8 mouse cellular contexts compared by ENCODE assay signal in genomic region chr15:79830388-79830787, GRCm38 (mm10). TPM values are rescaled to one million over a fixed set of nuclear protein-coding genes. Genes with fewer than 3 reads are reported as not detected.
DNase-seq lines count a peak whose midpoint lies in the region; ATAC-seq and TF ChIP-seq lines count a peak whose summit lies in the region.

No protein-coding gene starts in this region.

- H3K4me3 ChIP-seq in cerebellum, adult 2 months (replicated peaks; ENCODE audit: insufficient read depth, low read depth, low read length) = no peak overlapping the region
- no peak overlapping the region for H3K4me3 ChIP-seq in limb, embryonic 13.5 days
- no peak overlapping the region for H3K4me3 ChIP-seq in testis, adult 2 months (ENCODE audit: control insufficient read depth, low read depth, low read length)

- peaks cover 52% of the 10 kb centered on the region for H3K36me3 ChIP-seq in limb, embryonic 13.5 days
- no peaks in the 10 kb centered on the region for H3K36me3 ChIP-seq in testis, adult 2 months (ENCODE audit: control insufficient read depth, insufficient read depth, low read length)

- H3K27me3 ChIP-seq in cerebellum, adult 2 months (ENCODE audit: control insufficient read depth, insufficient read depth, low read length) = no peaks in the 10 kb centered on the region
- no peaks in the 10 kb centered on the region for H3K27me3 ChIP-seq in limb, embryonic 13.5 days
- no peaks in the 10 kb centered on the region for H3K27me3 ChIP-seq in testis, adult 2 months (ENCODE audit: control insufficient read depth, insufficient read depth, low read length)

- WGBS in cerebellum, adult 2 months = 7% methylated on average over 4 of the region's 4 CpGs
- 11% methylated on average over 4 of the region's 4 CpGs for WGBS in limb, embryonic 13.5 days

- H3K27ac ChIP-seq in cerebellum, adult 2 months (ENCODE audit: insufficient read depth, low read length) = no peak overlapping the region
- no peak overlapping the region for H3K27ac ChIP-seq in limb, embryonic 13.5 days
- no peak overlapping the region for H3K27ac ChIP-seq in testis, adult 2 months (ENCODE audit: control insufficient read depth, insufficient read depth, low read depth, low read length)

- ATAC-seq in inflammation-experienced regulatory T-cells, adult 6 months = peak; percentile 44
- no peak for ATAC-seq in limb, embryonic 13.5 days (ENCODE audit: low FRiP score, low read depth)

- H3K4me2 ChIP-seq in limb, embryonic 13.5 days (replicated peaks) = no peak overlapping the region

- H3K4me1 ChIP-seq in cerebellum, adult 2 months (ENCODE audit: control insufficient read depth, insufficient read depth, low read length) = peaks cover 50% of the 10 kb centered on the region
- peaks cover 76% of the 10 kb centered on the region for H3K4me1 ChIP-seq in limb, embryonic 13.5 days
- peaks cover 19% of the 10 kb centered on the region for H3K4me1 ChIP-seq in testis, adult 2 months (ENCODE audit: control insufficient read depth, insufficient read depth, low read length)

- peak; percentile 92 for TF ChIP-seq CTCF in cerebellum, adult 2 months (IDR thresholded peaks at IDR 0.05; ENCODE audit: borderline replicate concordance, insufficient read depth, low read depth, low read length)
- peak; percentile 81 for TF ChIP-seq CTCF in testis, adult 2 months (IDR thresholded peaks at IDR 0.05; ENCODE audit: control insufficient read depth, insufficient read depth, insufficient replicate concordance, low read depth, low read length)

- no peaks in the 10 kb centered on the region for H3K9me3 ChIP-seq in limb, embryonic 13.5 days

- TF ChIP-seq POLR2A in cerebellum, adult 2 months (IDR thresholded peaks at IDR 0.05; ENCODE audit: borderline replicate concordance, insufficient read depth, low read length) = 0 out of 2 replicates have a peak, but pooled peaks have one; percentile 7
- no peak for TF ChIP-seq POLR2A in testis, adult 2 months (IDR thresholded peaks at IDR 0.05; ENCODE audit: control insufficient read depth, low read depth, low read length)

- DNase-seq in left cerebral cortex, adult 18-20 months (ENCODE audit: low spot score in 2 of 2) = peak; percentile 83
- DNase-seq in left cerebral cortex, adult 11 months (ENCODE audit: low spot score) = no peak
- peak; percentile 82 to 84 for DNase-seq in cerebellum, adult 2 months
- peak; percentile 66 to 74 for DNase-seq in frontal cortex, postnatal 14 days (ENCODE audit: low spot score in 2 of 2)
- peak; percentile 69 to 76 for DNase-seq in natural killer cell, adult 2 months (ENCODE audit: low spot score in 2 of 2)

- 0 out of 2 replicates have a peak overlapping the region, but pooled peaks have one; percentile 6 for H3K9ac ChIP-seq in limb, embryonic 13.5 days

RNA-seq across cellular contexts. Expression of gene Npcd, which starts 3.6 kb away (rescaled TPM):
- 10 to 100 TPM in 1 of 2 experiments, 1 to 10 TPM in 1; 6.8 to 28.8 TPM for total RNA-seq in left cerebral cortex, adult 18-20 months (2021)
- 1.7 and 4.1 TPM in 2 replicates for polyA plus RNA-seq in cerebellum, adult 2 months (2012; rRNA removed)
- not detected for polyA plus RNA-seq in inflammation-experienced regulatory T-cells, adult 6 months (2017; shearing (Covaris generic))
- polyA plus RNA-seq in limb, embryonic 13.5 days (2015; fragmentation: Nextera tagmentation; extraction: Ambion mirVana) = 0.46 and 0.60 TPM in 2 replicates
- polyA plus RNA-seq in testis, adult 2 months (2012; rRNA removed) = 0.10 TPM in 1 of 2 replicates, not detected in the other

RNA-seq across cellular contexts. Expression of gene Cbx6, which starts 4.1 kb away (rescaled TPM):
- total RNA-seq in left cerebral cortex, adult 18-20 months (2021) = 100 to 1,000 TPM; 323 TPM
- 183 TPM in 2 replicates for polyA plus RNA-seq in cerebellum, adult 2 months (2012; rRNA removed)
- polyA plus RNA-seq in inflammation-experienced regulatory T-cells, adult 6 months (2017; shearing (Covaris generic)) = 10 to 100 TPM; 10.5 to 13.1 (median 10.9) TPM
- polyA plus RNA-seq in limb, embryonic 13.5 days (2015; fragmentation: Nextera tagmentation; extraction: Ambion mirVana) = 45.4 and 54.5 TPM in 2 replicates
- polyA plus RNA-seq in testis, adult 2 months (2012; rRNA removed) = 4.6 and 6.6 TPM in 2 replicates

RNA-seq across cellular contexts. Expression of gene Nptxr, which starts 25.8 kb away (rescaled TPM):
- 100 to 1,000 TPM; 691 to 759 TPM for total RNA-seq in left cerebral cortex, adult 18-20 months (2021)
- polyA plus RNA-seq in cerebellum, adult 2 months (2012; rRNA removed) = 88.0 and 100 TPM in 2 replicates
- 1 to 10 TPM in 1 of 3 experiments, under 1 TPM in 1, not detected in 1; 0.15 to 1.1 TPM for polyA plus RNA-seq in inflammation-experienced regulatory T-cells, adult 6 months (2017; shearing (Covaris generic))
- 2.7 and 2.9 TPM in 2 replicates for polyA plus RNA-seq in limb, embryonic 13.5 days (2015; fragmentation: Nextera tagmentation; extraction: Ambion mirVana)
- polyA plus RNA-seq in testis, adult 2 months (2012; rRNA removed) = 36.6 and 46.5 TPM in 2 replicates

RNA-seq across cellular contexts. Expression of gene Dnal4, which starts 52.7 kb away (rescaled TPM):
- total RNA-seq in left cerebral cortex, adult 18-20 months (2021) = 10 to 100 TPM; 53.0 to 56.9 TPM
- 55.1 and 56.7 TPM in 2 replicates for polyA plus RNA-seq in cerebellum, adult 2 months (2012; rRNA removed)
- polyA plus RNA-seq in inflammation-experienced regulatory T-cells, adult 6 months (2017; shearing (Covaris generic)) = 1 to 10 TPM; 6.5 to 9.4 (median 8.6) TPM
- polyA plus RNA-seq in limb, embryonic 13.5 days (2015; fragmentation: Nextera tagmentation; extraction: Ambion mirVana) = 69.5 and 74.1 TPM in 2 replicates
- 187 and 198 TPM in 2 replicates for polyA plus RNA-seq in testis, adult 2 months (2012; rRNA removed)
